Mouse (Mus musculus) adrenal gland, postnatal 4 days (tissue): Measurements from ENCODE around the gene Cntn5. TPM values are rescaled to one million over a fixed set of nuclear protein-coding genes. Genes with fewer than 3 reads are reported as not detected.

Experiments used
- DNase-seq, 2 experiments: peaks; one replicate each; pipeline ENCODE4 v3.0.0; 2021 to 2022; ENCODE audit warnings: low spot score in 2 of 2, mixed read lengths in 2 of 2
- microRNA-seq: library from miRNA; unstranded; fragments of <30 nt; microRNA quantifications from one replicate; pipeline ENCODE4 v1.2.0, GENCODE M21; 2021
- total RNA-seq, 2 experiments: library from RNA; stranded (reverse); gene quantifications; 2 replicates each; pipeline ENCODE4 v1.2.3; 2021

The Cntn5 gene
- total RNA-seq, 2 experiments from 2014 or later: 1.1 to 1.7 TPM

- DNase-seq: no peak
These were observed 1134.9 kb downstream of the Cntn5 start for GRCm38 (mm10) chr9:9769659-9770058.

- DNase-seq: no peak
These were observed 1186.4 kb downstream of the Cntn5 start for GRCm38 (mm10) chr9:9718145-9718544.

- DNase-seq: no peak
These were observed 1195.9 kb downstream of the Cntn5 start for GRCm38 (mm10) chr9:9708671-9709070.

GRCm38 (mm10) chr9:9707766-9708165, 1196.8 kb downstream of the Cntn5 start:
- DNase-seq: no peak

- DNase-seq: no peak
These were observed 1199.4 kb downstream of the Cntn5 start for GRCm38 (mm10) chr9:9705180-9705579.

- DNase-seq: no peak
These were observed 1207.9 kb downstream of the Cntn5 start for GRCm38 (mm10) chr9:9696636-9697035.

GRCm38 (mm10) chr9:9682348-9682884, 1222.2 kb downstream of the Cntn5 start:
- DNase-seq: no peak

GRCm38 (mm10) chr9:9676078-9676477, 1228.5 kb downstream of the Cntn5 start:
- no peak for DNase-seq

- no peak for DNase-seq
These were observed 1230.0 kb downstream of the Cntn5 start for GRCm38 (mm10) chr9:9674531-9674930.

- DNase-seq: no peak
These were observed 1231.1 kb downstream of the Cntn5 start for GRCm38 (mm10) chr9:9673277-9674049.

GRCm38 (mm10) chr9:9653463-9653862, 1251.1 kb downstream of the Cntn5 start:
- no peak for DNase-seq

- DNase-seq: no peak
These were observed 1257.2 kb downstream of the Cntn5 start for GRCm38 (mm10) chr9:9647361-9647760.

GRCm38 (mm10) chr9:9646276-9646675, 1258.3 kb downstream of the Cntn5 start:
- no peak for DNase-seq

Small RNAs within 50 kb of the gene (microRNA-seq; reads per million reads assigned to microRNA genes)
- gene Gm24496: not detected
- gene Gm25086: not detected
- gene Gm26195: not detected
- gene Mir6237: not detected
